ENCODE assay signal across 17 mouse cellular contexts in the genomic region with DNA sequence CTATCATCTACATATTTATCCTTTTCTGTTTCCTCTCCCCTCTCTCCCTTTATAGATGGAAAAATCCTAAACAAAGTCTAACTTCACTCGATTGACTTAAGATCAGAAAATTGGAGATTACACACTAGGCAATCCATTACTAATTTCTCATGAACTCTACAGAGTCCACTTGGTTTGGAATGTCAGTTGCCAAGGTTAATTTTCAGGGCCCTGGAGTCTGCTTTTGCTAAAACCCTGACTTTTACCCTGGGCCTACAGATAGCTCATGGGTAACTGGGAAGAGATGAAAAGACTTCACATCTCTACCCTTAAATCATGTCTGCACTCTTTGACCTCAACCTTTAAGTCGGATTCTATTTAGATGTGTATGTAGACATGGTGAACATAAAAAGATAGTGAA. TPM values are rescaled to one million over a fixed set of nuclear protein-coding genes. Genes with fewer than 3 reads are reported as not detected.
"Had no signal": no experiment of that assay in that cellular context is flagged by ENCODE, and none has a peak within 500 bp of the region (broad histone marks: within the 10 kb centered on the region; RNA-seq: fewer than 3 reads in every experiment).

No protein-coding gene starts in this region.

- H3K9me3 ChIP-seq: lung, embryonic 15.5 days; megakaryocyte, embryonic 14.5 days; midbrain, embryonic 12.5 days; neural tube, embryonic 12.5 days; stomach, embryonic 15.5 days had no signal

- H3K4me2 ChIP-seq: lung, embryonic 15.5 days; midbrain, embryonic 12.5 days; neural tube, embryonic 12.5 days; stomach, embryonic 15.5 days had no signal

- H3K27me3 ChIP-seq: lung, embryonic 15.5 days; megakaryocyte, embryonic 14.5 days; midbrain, embryonic 12.5 days; neural tube, embryonic 12.5 days; stomach, embryonic 15.5 days had no signal

- H3K36me3 ChIP-seq: lung, embryonic 15.5 days; midbrain, embryonic 12.5 days; neural tube, embryonic 12.5 days; stomach, embryonic 15.5 days had no signal

- H3K4me1 ChIP-seq: lung, embryonic 15.5 days; midbrain, embryonic 12.5 days; neural tube, embryonic 12.5 days; stomach, embryonic 15.5 days had no signal

- H3K27ac ChIP-seq: lung, embryonic 15.5 days; macrophage; midbrain, embryonic 12.5 days; neural tube, embryonic 12.5 days; stomach, embryonic 15.5 days; stomach, postnatal 0 days had no signal

- H3K4me3 ChIP-seq: lung, embryonic 15.5 days; megakaryocyte, embryonic 14.5 days; midbrain, embryonic 12.5 days; neural tube, embryonic 12.5 days; stomach, embryonic 15.5 days had no signal

- H3K9ac ChIP-seq: lung, embryonic 15.5 days; midbrain, embryonic 12.5 days; neural tube, embryonic 12.5 days; stomach, embryonic 15.5 days had no signal

- DNase-seq: lung, adult 2 months; lung, postnatal 14 days; lung, postnatal 36 days; midbrain, embryonic 14.5 days; right cerebral cortex, postnatal 14 days; thymus, adult 2 months; thymus, postnatal 25 days; thymus, postnatal 4 days had no signal

- ATAC-seq: lung, postnatal 0 days; midbrain, embryonic 16.5 days had no signal

RNA-seq across cellular contexts. Expression of a gene that starts 34.6 kb away (rescaled TPM):
- polyA plus RNA-seq: midbrain, embryonic 12.5 days; midbrain, embryonic 16.5 days; neural tube, embryonic 12.5 days; stomach, embryonic 15.5 days had no signal
